Mouse (Mus musculus): ENCODE data around the gene Rasgrp3.

Rasgrp3 gene

GRCm38 (mm10) chr17:75503031-75503430, 67.3 kb downstream of the Rasgrp3 start:
- no peak for DNase-seq (ENCODE audit: low spot score)

GRCm38 (mm10) chr17:75505053-75505452, 69.4 kb downstream of the Rasgrp3 start:
- no peak for DNase-seq (ENCODE audit: low spot score)

GRCm38 (mm10) chr17:75506097-75506675, 70.5 kb downstream of the Rasgrp3 start:
- no peak for DNase-seq (ENCODE audit: low spot score)

GRCm38 (mm10) chr17:75506708-75507641, 71.3 kb downstream of the Rasgrp3 start:
- DNase-seq (ENCODE audit: low spot score), result no peak

- no peak for DNase-seq (ENCODE audit: low spot score)
Observed at GRCm38 (mm10) chr17:75509257-75509656, 73.6 kb downstream of the Rasgrp3 start.

GRCm38 (mm10) chr17:75516591-75516990, 80.9 kb downstream of the Rasgrp3 start:
- no peak for DNase-seq (ENCODE audit: low spot score)

GRCm38 (mm10) chr17:75518181-75518901, 82.6 kb downstream of the Rasgrp3 start:
- DNase-seq (ENCODE audit: low spot score), result no peak

GRCm38 (mm10) chr17:75519239-75519900, 83.7 kb downstream of the Rasgrp3 start:
- no peak for DNase-seq (ENCODE audit: low spot score)

GRCm38 (mm10) chr17:75521236-75521842, 85.6 kb downstream of the Rasgrp3 start:
- no peak for DNase-seq (ENCODE audit: low spot score)

GRCm38 (mm10) chr17:75522347-75523065, 86.8 kb downstream of the Rasgrp3 start:
- no peak for DNase-seq (ENCODE audit: low spot score)

GRCm38 (mm10) chr17:75523812-75524211, 88.1 kb downstream of the Rasgrp3 start:
- DNase-seq (ENCODE audit: low spot score), result no peak

- DNase-seq (ENCODE audit: low spot score), result no peak
Observed at GRCm38 (mm10) chr17:75526411-75526810, 90.7 kb downstream of the Rasgrp3 start.

GRCm38 (mm10) chr17:75529222-75529935, 93.7 kb downstream of the Rasgrp3 start:
- DNase-seq (ENCODE audit: low spot score), result no peak

- no peak for DNase-seq (ENCODE audit: low spot score)
Observed at GRCm38 (mm10) chr17:75532469-75532986, 96.8 kb downstream of the Rasgrp3 start.

GRCm38 (mm10) chr17:75534314-75535020, 98.8 kb downstream of the Rasgrp3 start:
- DNase-seq (ENCODE audit: low spot score), result no peak

GRCm38 (mm10) chr17:75535612-75536011, 99.9 kb downstream of the Rasgrp3 start:
- DNase-seq (ENCODE audit: low spot score), result no peak

GRCm38 (mm10) chr17:75536396-75537049, 100.8 kb downstream of the Rasgrp3 start:
- no peak for DNase-seq (ENCODE audit: low spot score)

GRCm38 (mm10) chr17:75537050-75537445, 101.4 kb downstream of the Rasgrp3 start:
- no peak for DNase-seq (ENCODE audit: low spot score)

GRCm38 (mm10) chr17:75538431-75538830, 102.7 kb downstream of the Rasgrp3 start:
- no peak for DNase-seq (ENCODE audit: low spot score)
